Mouse (Mus musculus) stomach, postnatal 0 days (tissue): ENCODE data around the gene Ptprn2.

ENCODE experiments used
- CTCF ChIP-seq: IDR thresholded peaks from 2 replicates; pipeline ENCODE4 v1.5.1; 2016; ENCODE audit warnings: antibody characterized with exemption, low read depth, mild to moderate bottlenecking, moderate library complexity
- EP300 ChIP-seq: optimal IDR thresholded peaks from 2 replicates; pipeline ENCODE3; 2016; ENCODE audit warnings: antibody characterized with exemption

GRCm38 (mm10) chr12:116823341-116823740 lies 337.8 kb downstream of the Ptprn2 start:
- TF ChIP-seq CTCF = no peak
- TF ChIP-seq EP300 = no peak
